Mouse (Mus musculus): ENCODE results near the gene Wdr37. TPM values are rescaled to one million over a fixed set of nuclear protein-coding genes. Genes with fewer than 3 reads are reported as not detected.

Wdr37 gene
- total and polyA plus RNA-seq, 3 experiments = 5.8 to 46.4 (median 34.4) TPM

DNA sequence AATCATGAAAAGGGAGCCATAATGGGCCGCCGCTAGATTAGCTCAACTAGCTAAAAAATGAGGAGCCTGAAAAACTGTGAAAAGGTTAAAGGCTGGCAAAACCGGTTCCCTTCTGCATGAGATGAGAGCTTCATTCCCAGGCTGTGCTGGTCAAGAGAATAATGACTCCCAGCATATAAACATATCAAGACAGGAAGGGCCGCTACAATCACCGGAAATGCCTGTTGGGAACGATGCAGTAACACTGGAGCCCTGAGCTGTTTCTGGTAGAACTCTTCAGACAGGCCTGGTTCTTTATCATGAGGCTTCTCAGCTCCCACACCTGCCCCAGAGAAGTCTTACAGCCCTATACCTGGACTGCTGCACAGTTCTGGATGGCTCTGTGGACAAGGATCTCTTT, 31.8 kb downstream of the Wdr37 start:
- DNase-seq = peak; percentile 33

GRCm38 (mm10) chr13:8839111-8839510, 32.6 kb downstream of the Wdr37 start:
- DNase-seq = no peak

- DNase-seq = no peak
Measured at GRCm38 (mm10) chr13:8838394-8838793, 33.3 kb downstream of the Wdr37 start.

DNA sequence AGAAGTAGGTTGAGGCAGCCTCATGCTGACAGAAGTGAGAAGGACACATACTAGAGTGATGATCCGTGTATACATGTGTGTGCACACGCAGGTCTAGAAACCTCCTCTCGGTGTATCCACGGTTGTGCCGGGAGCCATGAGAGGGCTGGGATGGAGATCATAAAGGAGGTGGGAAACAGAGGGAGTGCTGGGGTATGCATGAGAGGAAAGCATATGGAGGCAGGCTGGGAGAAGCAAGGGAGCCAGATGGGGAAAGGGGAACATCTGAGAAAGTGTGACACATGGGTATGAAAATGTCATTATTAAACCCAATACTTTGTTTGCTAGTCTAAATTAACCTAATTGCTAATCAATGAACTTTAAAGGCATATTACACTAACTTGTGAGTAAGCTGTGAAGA, 37.1 kb downstream of the Wdr37 start:
- DNase-seq = no peak

- no peak for DNase-seq
Measured at GRCm38 (mm10) chr13:8831546-8832251, 40.0 kb downstream of the Wdr37 start.

DNA sequence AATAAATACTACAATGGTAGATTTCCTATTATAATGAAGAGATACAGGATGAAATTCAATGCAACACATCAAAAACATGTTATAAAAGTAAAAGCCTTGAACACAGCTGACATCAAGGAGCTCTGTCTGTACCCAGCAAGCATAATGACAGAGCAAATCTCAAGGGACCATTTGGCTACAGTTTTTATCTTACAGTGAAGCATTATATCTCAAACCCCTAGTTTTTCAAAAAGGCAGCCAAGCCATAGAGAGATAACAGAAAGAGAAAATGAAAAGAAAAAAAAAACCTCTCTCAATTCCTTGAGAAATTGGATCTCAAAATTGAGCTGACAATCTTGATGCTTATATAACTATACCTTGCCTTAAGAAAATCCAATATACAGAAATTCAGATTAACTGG, 41.0 kb downstream of the Wdr37 start:
- no peak for DNase-seq

GRCm38 (mm10) chr13:8829784-8830183, 41.9 kb downstream of the Wdr37 start:
- no peak for DNase-seq

DNA sequence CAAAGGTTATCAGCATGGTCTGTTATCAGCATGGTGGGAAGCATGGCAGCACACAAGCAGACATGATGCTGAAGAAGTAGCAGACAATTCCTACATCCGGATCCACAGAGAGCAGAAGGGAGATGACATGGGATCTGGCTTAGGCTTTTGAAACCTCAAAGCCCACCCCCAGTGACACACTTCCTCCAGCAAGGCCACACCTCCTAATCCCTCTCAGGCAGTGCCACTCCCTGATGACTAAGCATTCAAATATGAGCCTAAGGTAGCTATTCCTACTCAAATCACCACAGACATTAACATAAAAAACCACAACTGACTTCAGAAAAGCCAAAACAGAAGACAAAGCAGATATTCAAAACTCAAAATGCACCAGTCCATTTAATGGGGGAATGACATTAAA, 42.8 kb downstream of the Wdr37 start:
- no peak for DNase-seq

GRCm38 (mm10) chr13:8823546-8823945, 48.2 kb downstream of the Wdr37 start:
- no peak for DNase-seq

- no peak for DNase-seq
Measured at GRCm38 (mm10) chr13:8823120-8823519, 48.6 kb downstream of the Wdr37 start.

- no peak for DNase-seq
Measured at GRCm38 (mm10) chr13:8822201-8822600, 49.5 kb downstream of the Wdr37 start.

DNA sequence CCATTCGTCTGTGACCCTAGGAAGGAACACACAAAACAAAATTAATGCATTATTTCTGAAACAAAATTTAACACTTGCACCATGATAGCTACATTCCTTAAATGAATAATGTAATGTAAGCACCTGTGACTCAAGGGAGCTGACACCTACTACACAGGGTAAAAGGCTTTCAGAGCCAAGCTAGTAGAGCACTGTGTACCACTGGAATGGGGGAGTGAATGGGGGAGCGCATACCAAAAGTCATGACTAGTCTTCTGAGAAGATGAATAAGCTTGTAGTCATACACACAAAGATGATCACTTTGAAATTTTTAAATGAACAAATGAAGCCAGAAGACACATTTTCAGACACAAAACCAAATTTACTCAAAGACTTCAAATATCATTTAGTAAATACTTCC, 65.8 kb downstream of the Wdr37 start:
- no peak for DNase-seq

- no peak for DNase-seq
Measured at GRCm38 (mm10) chr13:8800576-8800975, 71.1 kb downstream of the Wdr37 start.

DNA sequence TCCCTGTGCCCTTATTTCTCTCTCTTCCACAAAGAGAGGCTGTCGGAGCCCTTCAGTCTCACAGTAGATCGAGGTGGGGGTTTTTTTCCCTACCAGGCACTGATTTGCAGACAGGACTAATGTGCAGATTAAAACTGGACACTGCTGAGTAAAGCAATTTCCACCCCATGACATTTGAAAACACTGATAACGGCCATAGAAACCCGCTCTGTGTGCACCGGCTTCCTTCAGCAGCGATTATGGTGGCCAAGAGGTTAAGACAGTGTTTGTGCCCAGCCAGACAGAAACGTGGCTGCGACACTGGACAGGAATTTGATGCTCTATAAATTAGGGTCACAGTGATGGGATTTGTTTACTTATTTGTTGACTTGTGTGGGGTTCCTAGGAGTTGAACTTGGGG, 78.5 kb downstream of the Wdr37 start:
- no peak for DNase-seq

GRCm38 (mm10) chr13:8785185-8785584, 86.5 kb downstream of the Wdr37 start:
- DNase-seq = peak; percentile 50

DNA sequence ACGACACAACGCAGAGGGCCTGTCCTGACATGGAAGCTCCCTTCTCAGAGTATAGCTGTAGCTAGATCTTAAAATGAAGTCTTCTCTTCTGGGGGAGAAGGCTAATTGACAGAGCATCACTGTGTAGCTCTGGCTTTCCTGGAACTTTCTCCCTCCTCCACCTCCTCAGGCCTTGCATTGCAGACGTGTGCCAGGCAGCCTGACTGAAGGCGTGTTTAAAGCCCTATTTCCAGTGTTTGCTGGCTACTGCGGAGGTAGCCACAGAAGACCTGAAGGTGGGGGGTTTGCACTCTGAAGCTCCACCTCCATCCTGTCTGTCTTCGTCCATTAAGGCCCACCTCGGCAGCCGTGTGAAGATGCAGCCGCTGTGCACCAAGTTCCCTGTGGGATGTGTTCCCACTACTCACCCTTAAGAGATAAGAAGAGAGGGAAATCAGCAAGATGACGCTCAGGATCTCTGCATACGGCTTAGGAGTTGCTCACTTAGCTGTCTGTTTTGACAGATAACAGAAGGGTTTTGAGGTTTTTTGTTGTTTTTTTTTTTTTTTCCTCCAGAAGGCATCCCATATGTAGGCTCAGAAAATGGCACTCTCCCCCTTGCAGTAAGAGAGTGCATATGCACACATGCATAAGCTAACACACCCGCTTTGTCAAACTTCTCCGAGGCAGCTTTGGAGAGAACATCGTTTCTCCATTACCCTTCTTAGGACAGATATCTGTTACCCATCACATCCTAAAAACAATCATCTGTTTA, 87.2 kb downstream of the Wdr37 start:
- DNase-seq = no peak

GRCm38 (mm10) chr13:8783686-8784307, 87.9 kb downstream of the Wdr37 start:
- no peak for DNase-seq

DNA sequence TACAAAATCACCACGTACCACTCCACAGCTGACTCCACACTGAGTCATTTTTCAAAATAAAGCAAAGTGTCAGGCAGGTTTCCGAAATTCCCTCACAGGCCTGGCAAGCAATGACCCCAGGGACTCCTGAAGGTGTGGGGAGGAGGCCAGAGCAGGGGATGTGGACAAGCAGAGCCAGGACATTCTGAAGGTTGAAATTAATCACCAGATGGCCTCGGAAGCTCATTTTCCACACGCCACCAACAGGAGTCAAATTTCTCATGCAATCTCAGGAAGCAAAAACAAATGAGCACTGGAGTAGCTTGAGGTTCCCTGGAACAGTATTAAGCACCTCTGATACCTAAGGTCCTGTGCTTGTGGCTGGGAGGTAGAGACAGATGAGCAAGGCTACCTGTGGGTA, 89.1 kb downstream of the Wdr37 start:
- peak; percentile 16 for DNase-seq

GRCm38 (mm10) chr13:8780441-8780840, 91.3 kb downstream of the Wdr37 start:
- peak; percentile 38 for DNase-seq

DNA sequence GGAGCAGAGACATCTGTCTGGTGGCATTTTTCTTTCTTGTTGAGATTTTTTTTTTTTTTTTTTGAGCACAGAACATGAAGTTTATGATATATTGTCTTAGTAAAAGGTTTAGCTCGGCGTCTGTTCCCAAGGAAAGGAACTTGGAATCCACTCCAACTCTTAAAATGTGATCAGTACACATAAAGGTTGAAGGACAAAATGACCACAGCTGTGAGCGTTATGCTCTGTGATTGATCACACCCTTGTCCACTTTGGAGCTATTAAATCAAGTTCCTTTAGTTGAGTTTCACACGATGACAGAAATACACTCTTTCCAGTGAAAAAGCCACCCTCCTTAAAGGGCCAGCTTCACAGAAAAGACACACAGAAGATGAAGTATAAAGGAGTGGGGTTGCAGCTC, 101.1 kb downstream of the Wdr37 start:
- no peak for DNase-seq

GRCm38 (mm10) chr13:8769654-8770227, 102.0 kb downstream of the Wdr37 start:
- no peak for DNase-seq

GRCm38 (mm10) chr13:8760940-8761339, 110.8 kb downstream of the Wdr37 start:
- DNase-seq = no peak

Measured in adrenal gland, adult 2 months (tissue).